Mouse (Mus musculus): ENCODE measurements around the gene Efna2. TPM values are rescaled to one million over a fixed set of nuclear protein-coding genes. Genes with fewer than 3 reads are reported as not detected.

The Efna2 gene
- 1 to 10 TPM; 1.7 to 6.3 TPM for polyA plus RNA-seq (2012; fragmentation: generic; extraction: Trizol)

GRCm38 (mm10) chr10:80179068-80180051, at the start of gene Efna2:
Gene Efna2 (plus strand): TSS chr10:80179482.

GRCm38 (mm10) chr10:80138553-80139438, 40.5 kb upstream of the Efna2 start, which contains the start of gene Atp5d:
Gene Atp5d (plus strand): TSS chr10:80138632.

DNA sequence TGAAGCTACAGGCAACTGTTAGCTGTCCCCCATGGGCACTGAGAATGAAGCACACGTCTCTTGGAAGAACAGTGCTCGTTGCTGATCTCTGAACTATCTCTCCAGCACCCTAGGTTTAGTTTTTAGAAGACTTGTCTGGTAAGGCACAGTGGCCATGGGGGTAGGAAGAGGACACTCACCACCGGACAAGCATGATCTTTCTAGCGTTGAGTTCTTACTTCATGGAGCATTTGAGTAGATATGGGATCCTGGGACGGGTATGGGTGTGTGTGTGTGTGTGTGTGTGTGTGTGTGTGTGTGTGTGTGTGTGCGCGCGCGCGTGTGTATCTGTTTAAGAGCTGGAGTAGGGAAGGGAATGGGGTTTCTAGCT, 38.6 kb upstream of the Efna2 start, which contains the start of gene Cbarp:
Gene Cbarp, minus strand, starts transcription at position 170 of the 370 bp plus-strand sequence.

DNA sequence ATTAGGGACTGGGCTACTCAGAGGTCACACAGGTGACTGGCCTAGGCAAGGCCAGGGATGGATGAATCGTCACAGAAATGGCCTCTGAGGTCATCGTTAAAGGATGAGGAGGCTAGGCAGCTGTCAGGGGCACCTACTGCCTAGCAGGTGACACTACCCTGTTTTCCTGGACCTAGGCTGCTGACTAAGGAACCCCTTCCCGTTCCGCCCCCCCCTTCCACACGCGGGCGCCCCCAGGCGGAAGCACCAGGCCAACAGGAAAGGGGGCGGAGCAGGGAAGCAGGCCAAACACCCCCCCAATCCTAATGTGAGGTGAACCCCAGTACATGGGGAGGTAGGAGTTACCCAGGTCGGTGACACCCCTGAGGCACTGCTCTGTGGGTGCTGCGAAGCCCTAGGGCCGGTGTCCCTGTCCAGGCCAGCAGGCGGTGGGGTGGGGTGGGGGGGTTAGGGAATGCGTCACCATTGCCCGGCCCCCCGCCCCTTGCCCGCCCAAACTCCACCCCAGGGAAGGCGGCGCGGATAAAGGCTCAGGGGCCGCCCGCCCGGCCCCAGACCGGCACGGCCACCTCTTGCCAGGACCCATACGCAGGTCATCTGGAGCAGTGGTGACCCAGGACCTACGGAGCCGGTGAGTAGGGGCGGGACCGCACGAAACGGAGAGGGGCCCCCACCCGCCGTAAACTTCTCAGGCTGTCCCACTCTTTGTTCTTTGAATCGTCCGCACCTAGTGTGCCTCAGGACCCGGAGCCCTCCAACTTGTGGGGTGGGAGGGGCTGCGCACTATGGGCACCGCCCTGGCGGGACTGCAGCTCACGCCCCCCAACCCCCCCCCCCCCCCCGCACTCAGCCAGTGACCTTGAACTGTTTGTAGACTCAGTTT, 31.3 kb upstream of the Efna2 start, which contains the start of gene Midn:
Gene Midn, plus strand, starts transcription at position 554 of the 883 bp plus-strand sequence.

GRCm38 (mm10) chr10:80165392-80166128, 13.7 kb upstream of the Efna2 start, which contains the start of gene Cirbp:
Gene Cirbp (plus strand): TSS chr10:80165985.

DNA sequence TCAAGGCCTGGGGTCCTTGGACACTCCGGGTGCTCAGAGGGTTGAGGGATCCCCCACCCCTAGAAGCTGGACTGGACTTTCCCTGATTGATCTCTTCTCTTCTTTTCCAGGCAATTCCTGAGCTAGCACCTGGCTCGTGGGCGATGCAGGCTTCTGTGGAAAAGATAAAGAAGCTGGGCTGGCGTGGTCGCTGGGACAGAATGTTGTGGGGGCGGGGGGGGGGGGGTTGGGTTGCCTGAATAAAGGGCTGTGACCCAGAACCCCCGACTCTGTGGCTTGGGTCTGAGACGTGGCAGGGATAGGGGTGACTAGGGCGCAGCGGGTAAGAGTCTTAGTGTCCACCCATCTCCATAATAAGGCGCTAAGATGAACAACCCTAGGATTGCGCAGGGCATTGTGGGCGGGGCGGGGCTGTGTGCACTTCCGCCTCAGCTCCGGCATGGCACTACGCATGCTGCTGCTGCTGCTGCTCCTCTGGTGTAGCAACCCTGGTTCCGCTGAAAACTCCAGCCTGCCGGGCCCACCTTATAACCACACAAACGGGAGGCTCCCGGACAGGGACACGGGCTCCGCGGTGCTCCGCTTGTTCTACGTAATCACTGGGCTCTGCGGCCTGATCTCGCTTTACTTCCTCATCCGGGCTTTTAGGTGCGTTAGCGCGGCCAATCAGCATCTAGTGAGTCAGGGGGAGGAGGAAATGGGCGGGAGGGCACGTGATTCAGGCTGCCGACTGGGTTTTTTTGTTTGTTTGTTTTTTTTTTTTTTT, 6.6 kb upstream of the Efna2 start, which contains the start of gene 1600002K03Rik:
Gene 1600002K03Rik, plus strand, starts transcription at position 418 of the 766 bp plus-strand sequence.

DNA sequence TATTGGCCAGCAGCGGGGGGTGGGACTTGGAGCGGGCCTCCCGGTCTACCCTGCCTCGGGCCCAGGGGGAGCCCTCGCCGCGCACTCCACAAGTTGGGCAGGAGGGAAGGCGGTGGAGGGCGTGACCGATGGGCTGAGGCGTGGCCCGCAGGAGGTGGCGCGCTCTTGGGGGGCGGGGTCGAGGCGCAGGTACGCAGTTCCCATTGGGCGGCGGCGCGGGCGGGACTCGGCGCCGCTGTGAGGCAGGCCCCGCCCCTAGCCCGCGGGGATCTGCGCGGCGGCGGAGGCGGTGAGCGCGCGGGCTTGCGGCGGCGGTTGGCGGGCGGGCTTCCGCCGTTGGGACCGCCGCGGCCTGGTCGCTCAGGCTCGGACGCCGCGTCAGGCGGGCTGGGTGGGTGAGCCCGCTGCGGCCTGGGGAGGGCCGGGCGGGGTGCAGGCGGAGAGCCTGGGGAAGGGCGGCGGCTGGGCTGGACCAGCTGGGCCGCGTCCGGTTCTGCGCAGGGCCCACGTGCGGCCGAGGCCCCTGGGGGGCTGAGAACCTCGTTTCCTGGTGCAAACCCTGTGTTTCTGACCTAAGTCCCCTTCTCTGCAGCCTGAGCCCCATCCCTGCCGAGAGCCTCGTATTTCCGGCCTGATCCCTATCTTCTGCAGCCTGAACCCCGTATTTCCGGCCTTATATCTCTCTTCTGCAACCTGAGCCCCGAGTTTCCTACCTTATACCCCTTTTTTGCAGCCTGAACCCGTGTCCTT, 47.3 kb downstream of the Efna2 start, which contains the start of gene Mum1:
Gene Mum1, plus strand, starts transcription at position 19 of the 750 bp plus-strand sequence.

Other genes with a start within 250 kb of the Efna2 start
- 100 to 1,000 TPM in 1 of 2 experiments, 10 to 100 TPM in 1; 29.0 to 130 TPM for gene Wdr18, start 219.3 kb upstream of the Efna2 start, polyA plus RNA-seq (2012; fragmentation: generic; extraction: Trizol)
- under 1 TPM; 0.12 to 0.79 TPM for gene Grin3b, start 208.8 kb upstream of the Efna2 start, polyA plus RNA-seq (2012; fragmentation: generic; extraction: Trizol)
- gene Tmem259, start 195.2 kb upstream of the Efna2 start, polyA plus RNA-seq (2012; fragmentation: generic; extraction: Trizol), result 100 to 1,000 TPM; 105 to 141 TPM
- gene Cnn2, start 190.9 kb upstream of the Efna2 start, polyA plus RNA-seq (2012; fragmentation: generic; extraction: Trizol), result 100 to 1,000 TPM; 426 to 430 TPM
- 1 to 10 TPM; 3.5 to 8.4 TPM for gene Abca7, start 183.0 kb upstream of the Efna2 start, polyA plus RNA-seq (2012; fragmentation: generic; extraction: Trizol)
- gene Arhgap45, start 162.8 kb upstream of the Efna2 start, polyA plus RNA-seq (2012; fragmentation: generic; extraction: Trizol), result under 1 TPM; 0.58 to 0.84 TPM
- 100 to 1,000 TPM; 195 to 403 TPM for gene Polr2e, start 139.7 kb upstream of the Efna2 start, polyA plus RNA-seq (2012; fragmentation: generic; extraction: Trizol)
- gene Gpx4, start 132.3 kb upstream of the Efna2 start, polyA plus RNA-seq (2012; fragmentation: generic; extraction: Trizol), result 1,000 to 10,000 TPM; 1,157 to 1,905 TPM
- 10 to 100 TPM; 15.6 to 42.5 TPM for gene Sbno2, start 73.9 kb upstream of the Efna2 start, polyA plus RNA-seq (2012; fragmentation: generic; extraction: Trizol)
- gene Stk11, start 63.7 kb upstream of the Efna2 start, polyA plus RNA-seq (2012; fragmentation: generic; extraction: Trizol), result 100 to 1,000 TPM in 1 of 2 experiments, 10 to 100 TPM in 1; 91.0 to 141 TPM
- 1,000 to 10,000 TPM in 1 of 2 experiments, 100 to 1,000 TPM in 1; 776 to 1,441 TPM for gene Atp5d, start 40.9 kb upstream of the Efna2 start, polyA plus RNA-seq (2012; fragmentation: generic; extraction: Trizol)
- gene Cbarp, start 38.6 kb upstream of the Efna2 start, polyA plus RNA-seq (2012; fragmentation: generic; extraction: Trizol), result 10 to 100 TPM in 1 of 2 experiments, 1 to 10 TPM in 1; 4.8 to 18.5 TPM
- gene Midn, start 31.2 kb upstream of the Efna2 start, polyA plus RNA-seq (2012; fragmentation: generic; extraction: Trizol), result 10 to 100 TPM; 25.4 to 86.5 TPM
- 100 to 1,000 TPM in 1 of 2 experiments, 10 to 100 TPM in 1; 20.0 to 104 TPM for gene Cirbp, start 13.5 kb upstream of the Efna2 start, polyA plus RNA-seq (2012; fragmentation: generic; extraction: Trizol)
- gene 1600002K03Rik, start 6.5 kb upstream of the Efna2 start, polyA plus RNA-seq (2012; fragmentation: generic; extraction: Trizol), result 10 to 100 TPM; 22.6 to 31.6 TPM
- gene Mum1, start 47.0 kb downstream of the Efna2 start, polyA plus RNA-seq (2012; fragmentation: generic; extraction: Trizol), result 10 to 100 TPM; 28.9 to 57.4 TPM
- gene Ndufs7, start 69.6 kb downstream of the Efna2 start, polyA plus RNA-seq (2012; fragmentation: generic; extraction: Trizol), result 100 to 1,000 TPM; 324 to 363 TPM
- gene Gamt, start 81.5 kb downstream of the Efna2 start, polyA plus RNA-seq (2012; fragmentation: generic; extraction: Trizol), result 100 to 1,000 TPM; 114 to 121 TPM
- gene Dazap1, start 82.0 kb downstream of the Efna2 start, polyA plus RNA-seq (2012; fragmentation: generic; extraction: Trizol), result 100 to 1,000 TPM in 1 of 2 experiments, 10 to 100 TPM in 1; 75.3 to 145 TPM
- over 10,000 TPM in 1 of 2 experiments, 1,000 to 10,000 TPM in 1; 7,724 to 18,727 TPM for gene Rps15, start 113.0 kb downstream of the Efna2 start, polyA plus RNA-seq (2012; fragmentation: generic; extraction: Trizol)
- 1 to 10 TPM in 1 of 2 experiments, under 1 TPM in 1; 0.41 to 6.4 TPM for gene Apc2, start 116.5 kb downstream of the Efna2 start, polyA plus RNA-seq (2012; fragmentation: generic; extraction: Trizol)
- 10 to 100 TPM; 76.4 to 84.3 TPM for gene 2310011J03Rik, start 141.1 kb downstream of the Efna2 start, polyA plus RNA-seq (2012; fragmentation: generic; extraction: Trizol)
- 1 to 10 TPM; 6.8 to 9.2 TPM for gene Pcsk4, start 150.0 kb downstream of the Efna2 start, polyA plus RNA-seq (2012; fragmentation: generic; extraction: Trizol)
- gene Reep6, start 150.5 kb downstream of the Efna2 start, polyA plus RNA-seq (2012; fragmentation: generic; extraction: Trizol), result 1 to 10 TPM; 1.6 to 4.4 TPM
- gene Adamtsl5, start 168.9 kb downstream of the Efna2 start, polyA plus RNA-seq (2012; fragmentation: generic; extraction: Trizol), result 10 to 100 TPM in 1 of 2 experiments, 1 to 10 TPM in 1; 2.5 to 11.0 TPM
- not detected for gene Plk5, start 177.0 kb downstream of the Efna2 start, polyA plus RNA-seq (2012; fragmentation: generic; extraction: Trizol)
- 10 to 100 TPM in 1 of 2 experiments, 1 to 10 TPM in 1; 8.8 to 32.5 TPM for gene Mex3d, start 208.2 kb downstream of the Efna2 start, polyA plus RNA-seq (2012; fragmentation: generic; extraction: Trizol)
- 100 to 1,000 TPM; 239 to 395 TPM for gene Mbd3, start 220.1 kb downstream of the Efna2 start, polyA plus RNA-seq (2012; fragmentation: generic; extraction: Trizol)
- 1,000 to 10,000 TPM; 1,086 to 1,588 TPM for gene Uqcr11, start 227.3 kb downstream of the Efna2 start, polyA plus RNA-seq (2012; fragmentation: generic; extraction: Trizol)